In genomic region chr17:42981806-42982205, GRCm38 (mm10) we compare ENCODE assay signal across 18 mouse cellular contexts. TPM values are rescaled to one million over a fixed set of nuclear protein-coding genes. Genes with fewer than 3 reads are reported as not detected.
DNase-seq lines count a peak whose midpoint lies in the region; ATAC-seq and TF ChIP-seq lines count a peak whose summit lies in the region.
"Had no signal": no experiment of that assay in that cellular context is flagged by ENCODE, and none has a peak within 500 bp of the region (broad histone marks: within the 10 kb centered on the region; RNA-seq: fewer than 3 reads in every experiment).

No protein-coding gene starts in this region.

- intact Hi-C loops in heart, postnatal 10 days (cut with DNase I), result no loop called here
- intact Hi-C loops in heart, postnatal 36 days (cut with DNase I), result no loop called here

- ATAC-seq in intestine, embryonic 15.5 days, result peak; percentile 70
- peak; percentile 89 for ATAC-seq in lung, postnatal 0 days
- peak; percentile 84; the same call in 1 of the 2 replicates for ATAC-seq in stomach, embryonic 16.5 days (ENCODE audit: insufficient read depth, low FRiP score)
- ATAC-seq: forebrain, embryonic 16.5 days; liver, embryonic 12.5 days had no signal

- TF ChIP-seq CTCF in lung, postnatal 0 days (IDR thresholded peaks at IDR 0.05), result no peak

- peak; percentile 97 for TF ChIP-seq EP300 in lung, postnatal 0 days (IDR thresholded peaks at IDR 0.05)

- H3K4me2 ChIP-seq in intestine, embryonic 15.5 days (replicated peaks), result no peak overlapping the region
- H3K4me2 ChIP-seq in lung, postnatal 0 days (replicated peaks; ENCODE audit: low read depth, low read length), result no peak overlapping the region
- no peak overlapping the region for H3K4me2 ChIP-seq in stomach, embryonic 16.5 days (ENCODE audit: low read depth, low read length)
- H3K4me2 ChIP-seq: hindbrain, embryonic 15.5 days; limb, embryonic 12.5 days; liver, embryonic 12.5 days had no signal

- no peaks in the 10 kb centered on the region for H3K36me3 ChIP-seq in intestine, embryonic 15.5 days
- no peaks in the 10 kb centered on the region for H3K36me3 ChIP-seq in lung, postnatal 0 days (ENCODE audit: insufficient read depth, low read length)
- no peaks in the 10 kb centered on the region for H3K36me3 ChIP-seq in stomach, embryonic 16.5 days (ENCODE audit: control insufficient read depth, insufficient read depth, low read length)
- H3K36me3 ChIP-seq: hindbrain, embryonic 15.5 days; limb, embryonic 12.5 days; liver, embryonic 12.5 days; midbrain, embryonic 10.5 days had no signal

- H3K4me3 ChIP-seq in intestine, embryonic 15.5 days (replicated peaks), result no peak overlapping the region
- no peak overlapping the region for H3K4me3 ChIP-seq in lung, postnatal 0 days (ENCODE audit: low read depth, low read length)
- no peak overlapping the region for H3K4me3 ChIP-seq in stomach, embryonic 16.5 days (replicated peaks; ENCODE audit: low read length)
- H3K4me3 ChIP-seq: hindbrain, embryonic 15.5 days; limb, embryonic 12.5 days; liver, embryonic 12.5 days; midbrain, embryonic 10.5 days had no signal

- H3K27me3 ChIP-seq in intestine, embryonic 15.5 days (replicated peaks), result no peaks in the 10 kb centered on the region
- H3K27me3 ChIP-seq in lung, postnatal 0 days (replicated peaks; ENCODE audit: insufficient read depth, low read length), result no peaks in the 10 kb centered on the region
- no peaks in the 10 kb centered on the region for H3K27me3 ChIP-seq in stomach, embryonic 16.5 days (ENCODE audit: control insufficient read depth, insufficient read depth, low read length)
- H3K27me3 ChIP-seq: hindbrain, embryonic 15.5 days; limb, embryonic 12.5 days; liver, embryonic 12.5 days had no signal

- no peaks in the 10 kb centered on the region for H3K4me1 ChIP-seq in intestine, embryonic 15.5 days (replicated peaks)
- no peaks in the 10 kb centered on the region for H3K4me1 ChIP-seq in lung, postnatal 0 days (ENCODE audit: insufficient read depth, low read depth, low read length)
- H3K4me1 ChIP-seq in stomach, embryonic 16.5 days (ENCODE audit: control insufficient read depth, insufficient read depth, low read length), result no peaks in the 10 kb centered on the region
- H3K4me1 ChIP-seq: hindbrain, embryonic 15.5 days; limb, embryonic 12.5 days; liver, embryonic 12.5 days had no signal

- peak; percentile 8 for DNase-seq in heart, postnatal 10 days
- no peak for DNase-seq in heart, postnatal 36 days
- peak; percentile 74 for DNase-seq in lung, postnatal 0 days (ENCODE audit: low spot score)
- no peak for DNase-seq in cerebellum, postnatal 4 days (ENCODE audit: low spot score in 2 of 2)
- no peak for DNase-seq in MN1 (ENCODE audit: low spot score)
- DNase-seq: adrenal gland, adult 8-10 months; cerebellum, adult 9-11 months; kidney, adult 11 months; retina, postnatal 1 day; thymus, adult 2 months had no signal

- no peaks in the 10 kb centered on the region for H3K9me3 ChIP-seq in intestine, embryonic 15.5 days
- no peaks in the 10 kb centered on the region for H3K9me3 ChIP-seq in lung, postnatal 0 days (ENCODE audit: low read length)
- no peaks in the 10 kb centered on the region for H3K9me3 ChIP-seq in stomach, embryonic 16.5 days (replicated peaks; ENCODE audit: control insufficient read depth, low read length)
- H3K9me3 ChIP-seq: hindbrain, embryonic 15.5 days; limb, embryonic 12.5 days; liver, embryonic 12.5 days; midbrain, embryonic 10.5 days had no signal

- no peak overlapping the region for H3K9ac ChIP-seq in intestine, embryonic 15.5 days
- H3K9ac ChIP-seq in lung, postnatal 0 days (replicated peaks; ENCODE audit: low read depth), result no peak overlapping the region
- H3K9ac ChIP-seq in stomach, embryonic 16.5 days (ENCODE audit: low read length), result no peak overlapping the region
- H3K9ac ChIP-seq: hindbrain, embryonic 15.5 days; limb, embryonic 12.5 days; liver, embryonic 12.5 days had no signal

- H3K27ac ChIP-seq in intestine, embryonic 15.5 days, result no peak overlapping the region
- H3K27ac ChIP-seq in lung, postnatal 0 days (ENCODE audit: low read length), result peak overlapping the region; percentile 68
- H3K27ac ChIP-seq in stomach, embryonic 16.5 days (ENCODE audit: low read length), result peak overlapping the region; percentile 50
- H3K27ac ChIP-seq: hindbrain, embryonic 15.5 days; limb, embryonic 12.5 days; liver, embryonic 12.5 days; macrophage; midbrain, embryonic 10.5 days had no signal

- WGBS in intestine, embryonic 15.5 days, result 58% methylated on average over 3 of the region's 3 CpGs
- 54% methylated on average over 3 of the region's 3 CpGs for WGBS in lung, postnatal 0 days
- WGBS in stomach, embryonic 16.5 days, result 64% methylated on average over 3 of the region's 3 CpGs

RNA-seq across cellular contexts. Expression of gene Tnfrsf21, which starts 34.5 kb away (rescaled TPM):
- 10 to 100 TPM; 16.0 to 20.2 TPM for total RNA-seq in heart, postnatal 10 days (2021)
- 10 to 100 TPM; 11.9 to 12.2 TPM for total RNA-seq in heart, postnatal 36 days (2021)
- polyA plus RNA-seq in intestine, embryonic 15.5 days (2015; fragmentation: Nextera tagmentation; extraction: Ambion mirVana), result 15.6 and 16.5 TPM in 2 replicates
- polyA plus RNA-seq in lung, postnatal 0 days (2015; fragmentation: Nextera tagmentation; extraction: Ambion mirVana), result 27.6 and 40.2 TPM in 2 replicates
- 33.9 and 38.8 TPM in 2 replicates for polyA plus RNA-seq in stomach, embryonic 16.5 days (2015; fragmentation: Nextera tagmentation; extraction: Ambion mirVana)

Comparison
In these comparisons a context has a peak if more than half of its experiments do, and no peak if none do; other contexts are left out.
1. DNase-seq: peak in heart, postnatal 10 days (2 of 2) and lung, postnatal 0 days (single experiment); none in heart, postnatal 36 days (0 of 2), cerebellum, postnatal 4 days (0 of 2) and MN1 (single experiment).
2. Peak in every context shown above with its lines, with median percentiles within 50 percentile points of each other: ATAC-seq.